Mouse (Mus musculus) urinary bladder, postnatal 25 days (tissue): ENCODE measurements around the gene Usp29.

Source experiments
- DNase-seq: peaks from one replicate; pipeline ENCODE4 v3.0.0; 2022; ENCODE audit warnings: low spot score

The Usp29 gene

GRCm38 (mm10) chr7:6730241-6730640, at the start of gene Usp29, which contains the start of gene Peg3:
Gene Usp29 (plus strand): TSS chr7:6730578.
Gene Peg3 (minus strand): TSS chr7:6730431.
- DNase-seq, result peak; percentile 61

- no peak for DNase-seq
Observed at GRCm38 (mm10) chr7:6685511-6685910, 44.9 kb upstream of the Usp29 start.

- DNase-seq, result peak; percentile 75
Observed at GRCm38 (mm10) chr7:6696241-6697045, 33.9 kb upstream of the Usp29 start, which contains the start of gene Zim1. Gene Zim1 (minus strand): TSS chr7:6696450.

- DNase-seq, result no peak
Observed at GRCm38 (mm10) chr7:6699230-6699629, 31.1 kb upstream of the Usp29 start.

- DNase-seq, result no peak
Observed at GRCm38 (mm10) chr7:6707416-6708015, 22.9 kb upstream of the Usp29 start.

GRCm38 (mm10) chr7:6708451-6709180, 21.8 kb upstream of the Usp29 start:
- no peak for DNase-seq

GRCm38 (mm10) chr7:6709396-6709795, 21.0 kb upstream of the Usp29 start:
- DNase-seq, result no peak

- DNase-seq, result peak; percentile 55
Observed at GRCm38 (mm10) chr7:6727351-6728121, 2.8 kb upstream of the Usp29 start.

GRCm38 (mm10) chr7:6728263-6728931, 2.0 kb upstream of the Usp29 start:
- DNase-seq, result peak; percentile 69

- DNase-seq, result peak; percentile 87
Observed at GRCm38 (mm10) chr7:6729061-6729817, 1.1 kb upstream of the Usp29 start.

GRCm38 (mm10) chr7:6730801-6731200, 423 bp downstream of the Usp29 start:
- DNase-seq, result no peak

- no peak for DNase-seq
Observed at GRCm38 (mm10) chr7:6731373-6731772, 995 bp downstream of the Usp29 start.

- DNase-seq, result no peak
Observed at GRCm38 (mm10) chr7:6731930-6732329, 1.6 kb downstream of the Usp29 start.

GRCm38 (mm10) chr7:6736060-6736459, 5.7 kb downstream of the Usp29 start:
- no peak for DNase-seq

- no peak for DNase-seq
Observed at GRCm38 (mm10) chr7:6744281-6744904, 14.0 kb downstream of the Usp29 start.

GRCm38 (mm10) chr7:6749196-6749595, 18.8 kb downstream of the Usp29 start:
- peak; percentile 3 for DNase-seq

- no peak for DNase-seq
Observed at GRCm38 (mm10) chr7:6753440-6753839, 23.1 kb downstream of the Usp29 start.

- no peak for DNase-seq
Observed at GRCm38 (mm10) chr7:6756777-6757291, 26.5 kb downstream of the Usp29 start.

GRCm38 (mm10) chr7:6759698-6760097, 29.3 kb downstream of the Usp29 start:
- DNase-seq, result no peak

- no peak for DNase-seq
Observed at GRCm38 (mm10) chr7:6760170-6760569, 29.8 kb downstream of the Usp29 start.
